Mouse (Mus musculus) gastrocnemius, postnatal 10 days (tissue): Measurements from ENCODE around the gene Nav2. TPM values are rescaled to one million over a fixed set of nuclear protein-coding genes. Genes with fewer than 3 reads are reported as not detected.

Source experiments
- DNase-seq: peaks from one replicate; pipeline ENCODE4 v3.0.0; 2021; ENCODE audit warnings: mixed read lengths
- total RNA-seq, 2 experiments: library from RNA; stranded (reverse); gene quantifications; 2 replicates each; pipeline ENCODE4 v1.2.3; 2021

The Nav2 gene
- total RNA-seq, 2 experiments from 2014 or later, result 55.8 to 80.1 TPM

DNA sequence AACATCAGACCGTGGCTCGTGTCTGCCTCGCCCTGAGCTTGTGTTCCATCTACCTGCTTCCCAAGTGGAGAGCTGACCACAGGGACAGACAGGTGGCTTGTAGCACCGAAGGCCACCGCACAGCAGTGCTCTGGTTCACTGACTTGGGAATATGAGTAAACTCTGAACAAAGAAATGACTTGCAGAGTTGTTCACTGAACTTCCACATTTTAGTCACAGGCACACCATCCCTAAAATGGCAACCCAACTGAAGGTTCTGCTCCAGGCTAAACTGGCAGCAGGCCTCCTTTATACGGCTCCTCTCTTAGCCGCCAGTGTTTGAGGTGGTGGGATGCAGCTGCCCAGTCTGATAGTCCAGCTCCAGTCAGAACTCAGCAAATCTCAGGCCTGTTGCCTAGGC is 343.9 kb downstream of the Nav2 start:
- no peak for DNase-seq

DNA sequence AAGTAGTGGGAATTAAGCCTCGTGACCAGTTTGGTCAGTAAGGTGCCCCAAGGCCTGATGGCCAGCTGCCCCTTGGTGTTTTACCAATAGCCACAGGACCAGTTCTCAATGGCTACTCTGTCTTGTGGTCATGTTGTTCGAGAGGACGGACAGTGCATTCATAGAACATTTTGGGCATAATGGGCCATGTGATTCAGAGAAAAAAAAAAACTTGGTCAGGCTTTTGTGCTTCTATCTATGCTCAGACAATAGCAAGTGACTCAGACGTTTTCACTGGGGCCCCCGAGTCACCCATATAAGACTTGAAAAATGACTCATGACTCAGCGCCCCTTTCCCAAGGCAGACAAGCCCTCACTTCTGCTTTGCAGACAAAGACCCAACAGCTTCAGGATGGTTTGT is 344.4 kb downstream of the Nav2 start:
- DNase-seq, result no peak

DNA sequence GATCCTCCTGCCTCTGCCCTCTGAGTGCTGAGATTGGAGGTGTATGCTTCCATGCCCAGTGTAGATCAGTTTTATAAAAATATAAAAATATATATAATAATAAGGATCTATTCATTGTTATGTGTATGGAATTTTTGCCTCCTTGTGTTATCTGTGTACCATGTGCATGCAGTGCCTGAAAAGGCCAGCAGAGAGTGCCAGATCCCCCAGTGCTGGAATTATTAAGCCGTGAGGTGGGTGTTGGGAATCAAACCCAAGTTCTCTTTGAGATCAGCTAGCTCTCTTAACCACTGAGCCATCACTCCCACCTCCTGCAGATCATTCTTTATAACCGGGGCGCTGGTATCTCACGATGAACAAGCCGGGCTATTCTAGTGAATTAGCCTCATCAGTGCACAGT is 346.5 kb downstream of the Nav2 start:
- no peak for DNase-seq

DNA sequence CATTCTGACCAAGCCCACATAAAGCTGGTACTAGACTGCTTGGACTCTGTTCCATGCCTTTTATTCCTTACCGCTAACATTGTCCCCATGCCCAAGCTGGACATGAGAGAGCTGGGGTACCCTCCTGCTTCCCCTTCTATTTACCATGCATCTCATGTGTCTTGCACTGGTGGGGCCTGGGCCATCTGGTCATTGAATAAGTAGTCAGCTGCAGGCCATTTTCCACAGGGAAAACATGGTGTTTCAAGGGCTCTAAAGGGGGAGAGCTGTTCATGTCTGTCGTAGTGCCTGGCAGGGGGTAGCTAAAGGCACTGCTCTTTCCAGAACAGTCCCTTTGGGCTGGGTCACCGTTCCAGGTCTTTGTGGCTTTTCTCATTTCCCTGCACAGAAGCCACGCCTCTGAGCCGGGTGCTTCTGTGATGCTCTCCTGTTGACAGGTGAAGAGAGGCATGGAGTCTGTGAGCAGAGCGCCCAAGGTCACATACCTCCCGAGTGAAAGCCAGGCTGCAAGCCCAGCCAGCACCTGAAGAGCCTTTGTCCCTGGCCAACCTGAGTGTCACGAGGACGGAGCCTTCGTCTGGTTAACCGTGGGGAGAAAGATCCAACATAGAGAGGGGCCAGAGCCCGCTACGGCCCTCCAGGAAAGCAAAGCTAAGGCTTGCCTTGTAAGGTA is 348.9 kb downstream of the Nav2 start:
- no peak for DNase-seq

DNA sequence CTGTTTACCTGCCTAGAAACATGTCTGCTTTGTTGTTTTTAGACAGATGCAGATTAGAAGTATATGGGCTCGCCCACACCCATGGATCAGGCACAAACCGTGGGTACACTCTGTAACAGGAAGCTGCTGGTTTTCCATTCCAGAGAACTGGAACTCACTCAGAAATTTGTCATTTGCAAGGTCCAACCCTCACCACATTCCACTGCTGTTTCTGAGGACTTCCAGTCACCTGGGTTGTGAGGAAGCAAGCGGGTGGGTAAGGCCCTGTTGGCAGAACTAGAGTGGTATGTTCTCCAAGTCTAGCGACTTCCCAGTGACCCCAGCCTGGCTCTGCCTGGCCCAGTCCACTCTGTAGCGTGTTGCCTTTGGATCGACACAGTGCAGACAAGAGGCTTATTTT is 349.6 kb downstream of the Nav2 start:
- DNase-seq, result no peak

DNA sequence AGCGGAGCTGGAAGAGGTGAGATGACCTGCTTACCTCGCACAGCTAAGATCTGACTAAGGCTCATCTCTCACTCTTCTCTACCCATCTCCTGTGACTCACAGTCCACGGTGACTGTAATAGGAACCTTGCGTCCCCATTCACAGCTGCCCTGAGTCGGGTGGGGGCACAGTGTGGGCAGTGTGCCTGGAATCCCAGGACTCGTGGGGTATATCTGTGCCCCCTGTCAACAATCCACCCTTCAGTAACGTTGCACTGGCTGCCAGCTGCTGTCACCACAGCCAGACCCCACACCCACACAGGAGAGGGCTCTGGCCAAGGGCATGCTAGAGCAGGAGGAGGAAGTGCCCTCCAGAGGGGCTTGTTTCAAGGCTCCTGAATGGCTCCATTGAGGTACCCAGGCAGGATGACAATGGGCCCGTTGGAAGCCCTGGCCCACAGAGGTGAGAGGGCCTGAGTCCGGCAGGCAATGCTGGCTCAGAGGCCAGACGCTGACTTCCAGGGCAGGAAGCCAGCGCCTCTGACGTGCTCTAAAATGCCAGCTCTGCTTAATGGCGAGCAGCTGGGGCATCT is 353.5 kb downstream of the Nav2 start:
- peak; percentile 67 for DNase-seq

DNA sequence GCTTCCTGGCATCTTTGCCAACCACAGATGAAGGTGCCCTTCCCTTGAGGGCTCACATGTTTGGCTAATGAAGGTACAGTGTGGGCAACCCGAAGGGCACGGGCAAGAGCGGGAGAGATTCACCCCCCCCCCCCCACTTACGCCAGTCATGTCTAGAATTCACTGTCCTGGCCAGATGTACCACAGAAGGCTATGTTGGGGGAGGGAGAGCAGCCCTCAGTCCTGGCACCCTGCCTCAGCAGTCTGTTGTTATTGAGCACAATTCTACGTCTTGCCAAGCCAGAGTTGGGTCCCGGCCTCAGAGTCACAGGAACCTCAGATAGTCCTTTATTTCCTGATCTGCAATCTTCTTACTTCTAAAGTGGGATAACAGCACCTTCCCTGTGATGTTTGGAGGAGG is 357.9 kb downstream of the Nav2 start:
- peak; percentile 48 for DNase-seq

DNA sequence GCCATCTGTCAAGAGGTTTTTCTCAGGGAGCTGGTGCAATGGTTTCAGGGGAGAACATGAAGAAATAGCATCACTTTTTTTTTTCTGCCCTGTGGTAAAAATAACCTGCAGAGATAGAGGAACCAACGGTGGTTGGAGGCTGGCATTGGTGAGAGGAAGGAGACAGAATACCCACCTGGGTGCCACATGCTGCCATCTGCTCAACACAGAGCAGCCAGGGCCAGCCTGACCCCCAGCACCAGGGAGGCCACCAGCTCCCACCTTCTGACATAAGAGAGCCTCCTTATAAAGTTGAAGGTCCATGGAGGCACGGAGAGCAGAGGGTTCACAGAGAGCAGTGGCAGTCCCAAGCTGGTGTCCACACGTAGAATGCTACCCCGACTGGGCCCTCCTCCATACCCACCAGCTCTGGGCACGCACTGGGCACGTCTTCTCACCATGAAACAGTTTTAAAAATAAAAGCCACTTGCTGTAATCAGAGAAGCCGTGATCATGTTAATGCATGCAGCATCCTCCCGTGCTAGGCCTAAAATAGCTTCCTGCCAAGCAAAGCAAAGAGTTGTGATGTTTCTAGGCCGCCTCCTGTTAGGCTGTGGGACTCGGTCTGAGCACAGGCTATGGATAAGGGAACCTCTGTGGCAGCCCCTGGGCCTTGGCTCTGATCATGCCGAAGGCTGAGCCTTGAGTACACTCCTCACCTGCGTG is 359.3 kb downstream of the Nav2 start:
- DNase-seq, result no peak

DNA sequence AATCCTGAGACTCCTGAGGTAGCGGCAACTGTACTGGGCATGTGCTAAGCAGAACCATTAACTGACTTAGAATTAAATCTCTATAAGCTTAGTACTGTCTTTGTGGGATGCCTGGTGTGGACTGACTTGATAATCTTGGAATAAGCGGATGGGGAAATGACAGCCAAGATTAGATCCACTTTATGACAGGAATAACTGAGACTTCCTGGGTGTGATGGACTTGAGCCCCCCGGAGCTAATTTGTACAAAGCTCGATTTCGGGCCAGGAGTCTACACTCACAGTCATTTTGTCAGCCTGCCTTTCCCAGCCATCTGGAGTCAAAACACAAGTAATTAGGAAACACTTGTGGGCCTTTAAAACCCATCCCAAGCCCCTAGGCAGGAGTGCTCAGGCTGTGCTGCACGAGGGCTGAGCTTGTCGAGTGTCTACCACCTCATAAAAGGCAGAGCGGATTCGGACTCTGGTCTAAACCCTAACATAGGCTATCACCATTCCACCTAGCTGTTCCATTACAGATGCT is 359.9 kb downstream of the Nav2 start:
- no peak for DNase-seq

DNA sequence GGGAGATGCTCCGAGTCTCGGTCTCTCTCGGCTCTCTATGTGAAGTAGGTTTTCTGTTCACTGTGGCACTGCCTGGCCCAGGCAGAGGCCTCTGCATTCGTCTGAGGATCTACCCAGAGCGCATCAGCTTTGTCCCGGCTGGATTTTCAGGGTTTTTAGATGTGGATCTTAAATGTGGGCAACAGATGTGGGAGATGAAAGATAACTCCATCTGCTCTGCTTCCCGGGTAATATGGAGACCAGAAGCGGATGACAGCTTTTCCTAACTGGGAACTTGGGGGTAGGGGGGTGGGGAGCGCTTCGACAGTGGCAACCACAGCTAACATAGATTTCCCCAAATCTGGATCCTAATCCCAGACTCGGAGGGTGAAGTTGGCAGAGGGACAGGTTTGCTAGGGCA is 362.3 kb downstream of the Nav2 start:
- no peak for DNase-seq

DNA sequence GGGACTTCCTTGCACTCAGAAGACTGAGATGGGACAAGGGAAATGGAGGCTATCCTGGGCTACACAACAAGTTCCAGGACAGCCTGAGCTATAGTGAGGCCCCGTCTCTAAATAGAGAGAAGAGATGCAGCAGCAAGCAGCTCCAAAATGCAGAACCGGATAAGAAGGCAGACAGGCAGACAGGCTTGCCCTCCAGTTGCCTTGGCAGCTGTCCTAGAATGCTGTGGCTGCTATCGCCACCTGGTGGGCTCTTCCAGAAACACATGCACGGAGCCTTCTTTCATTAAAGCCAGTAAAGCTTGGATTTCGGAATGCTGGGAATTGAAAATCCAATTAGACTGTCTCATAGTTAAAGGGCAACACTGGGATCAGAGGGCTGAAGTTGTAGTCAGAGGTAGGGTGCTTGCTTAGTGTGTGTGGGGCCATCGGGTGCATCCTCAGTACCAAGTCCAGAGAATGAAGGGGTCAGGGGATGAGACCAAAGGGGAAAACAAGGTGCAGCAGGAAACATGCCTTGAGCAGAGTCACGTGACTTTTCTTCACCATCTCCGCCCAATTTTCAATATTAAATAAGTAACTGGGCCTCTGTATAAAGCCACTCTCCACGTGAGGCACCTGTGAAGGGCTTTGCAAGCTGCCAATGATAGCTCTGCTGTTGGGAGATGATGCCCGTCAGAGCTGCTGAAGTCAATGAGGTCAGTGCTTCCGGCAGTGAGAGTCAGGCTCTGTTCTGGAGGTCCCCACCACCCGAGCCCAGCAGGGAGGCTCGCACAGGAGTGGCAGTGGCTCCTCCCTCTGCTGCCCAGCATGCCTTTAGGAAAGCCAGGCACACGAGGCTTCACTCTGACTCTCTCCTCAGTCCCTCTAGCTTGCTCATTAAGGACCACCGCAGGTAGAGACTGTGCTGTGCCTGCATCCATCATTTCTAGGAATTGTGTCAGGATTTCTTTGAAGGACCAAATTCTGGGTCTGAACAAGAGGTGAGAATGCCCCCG is 364.2 kb downstream of the Nav2 start:
- peak; percentile 75 for DNase-seq

DNA sequence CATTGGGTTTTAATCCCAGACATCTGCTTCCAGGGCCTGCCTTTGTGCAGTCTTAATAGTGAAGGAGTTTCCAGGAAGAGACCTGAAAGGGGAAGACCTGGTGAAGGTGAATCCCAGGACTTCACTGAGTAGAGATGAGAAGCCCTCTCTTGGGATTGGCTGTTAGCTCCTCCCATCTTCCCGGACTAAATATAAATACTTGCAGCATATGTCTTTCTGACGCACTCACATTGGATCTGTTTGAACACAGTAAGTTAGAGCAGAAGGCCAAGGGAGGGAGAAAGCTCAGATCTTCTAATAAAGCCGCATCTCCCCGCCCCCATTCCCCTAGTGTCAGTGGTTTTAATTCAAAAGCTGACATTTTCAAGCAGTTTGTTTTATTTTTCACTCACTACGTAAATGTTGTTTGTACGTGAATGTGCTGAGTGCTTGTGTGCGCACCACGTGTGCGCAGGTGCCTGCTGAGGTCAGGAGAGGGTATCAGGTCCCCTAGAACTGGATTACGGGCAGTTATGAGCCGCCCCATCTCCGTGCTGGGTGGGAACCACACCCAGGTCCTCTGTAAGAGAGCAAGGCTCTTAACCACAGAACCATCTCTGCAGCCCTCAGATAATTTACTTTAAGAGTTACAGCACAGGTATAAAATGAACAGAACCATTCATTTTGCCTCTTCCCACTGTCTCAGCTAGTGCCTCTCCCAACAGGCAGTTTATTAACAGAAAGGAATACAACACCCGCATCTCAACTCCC is 365.6 kb downstream of the Nav2 start:
- DNase-seq, result no peak

DNA sequence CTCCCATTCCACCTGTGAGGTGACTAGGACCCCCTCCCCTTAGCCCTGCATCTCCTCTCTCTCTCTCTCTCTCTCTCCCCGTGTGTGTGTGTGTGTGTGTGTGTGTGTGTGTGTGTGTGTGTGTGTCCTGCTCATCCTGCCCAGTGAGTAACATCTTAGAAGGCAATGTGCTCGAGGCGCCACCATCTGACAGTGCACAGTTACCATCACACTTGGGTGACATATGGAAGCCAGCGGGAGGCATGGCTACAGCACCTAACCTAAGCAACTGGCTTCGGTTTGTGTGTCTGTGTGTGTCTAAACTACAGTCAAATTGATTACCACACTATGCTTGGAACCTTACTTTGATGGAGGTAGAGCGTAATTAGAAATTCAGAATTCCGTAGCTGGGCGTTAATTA is 366.2 kb downstream of the Nav2 start:
- no peak for DNase-seq

DNA sequence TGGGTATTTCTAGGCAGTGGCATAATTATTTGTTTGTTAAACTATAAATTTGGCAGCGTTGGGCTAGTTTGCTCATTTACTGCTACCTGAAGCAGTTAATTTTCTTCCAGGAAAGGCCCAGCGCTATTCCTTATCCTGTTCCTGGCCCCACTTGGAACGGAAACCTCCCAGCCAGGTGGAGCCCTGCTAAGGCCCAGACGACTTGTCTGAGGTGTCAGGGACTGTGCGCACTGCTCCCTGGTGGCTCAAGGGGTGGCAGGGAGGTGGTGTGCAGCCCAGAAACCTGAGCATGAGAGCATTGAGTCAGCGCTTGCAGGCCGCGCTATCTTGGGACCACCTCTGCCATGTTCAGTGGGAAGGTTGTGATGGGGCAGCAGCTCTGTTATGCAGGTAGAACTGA is 367.6 kb downstream of the Nav2 start:
- no peak for DNase-seq

DNA sequence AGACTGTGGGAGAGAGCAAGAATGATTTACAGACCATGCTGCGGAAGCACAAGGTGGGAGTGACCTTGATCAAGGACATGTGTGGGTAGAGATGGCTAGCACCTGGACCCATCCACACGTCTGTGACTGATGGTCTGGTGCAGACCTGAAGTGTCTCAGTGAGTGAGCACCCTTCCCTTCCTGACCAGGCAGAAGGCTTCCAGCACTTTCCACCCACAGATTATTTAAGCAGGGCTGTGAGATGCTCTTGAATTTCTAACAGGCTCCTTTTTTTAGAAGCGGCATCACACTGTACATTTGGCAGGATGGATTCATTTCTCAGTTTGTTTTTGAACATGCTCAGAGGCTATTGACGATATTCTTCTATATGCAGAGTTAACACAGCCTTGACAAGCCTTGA is 369.2 kb downstream of the Nav2 start:
- DNase-seq, result no peak

DNA sequence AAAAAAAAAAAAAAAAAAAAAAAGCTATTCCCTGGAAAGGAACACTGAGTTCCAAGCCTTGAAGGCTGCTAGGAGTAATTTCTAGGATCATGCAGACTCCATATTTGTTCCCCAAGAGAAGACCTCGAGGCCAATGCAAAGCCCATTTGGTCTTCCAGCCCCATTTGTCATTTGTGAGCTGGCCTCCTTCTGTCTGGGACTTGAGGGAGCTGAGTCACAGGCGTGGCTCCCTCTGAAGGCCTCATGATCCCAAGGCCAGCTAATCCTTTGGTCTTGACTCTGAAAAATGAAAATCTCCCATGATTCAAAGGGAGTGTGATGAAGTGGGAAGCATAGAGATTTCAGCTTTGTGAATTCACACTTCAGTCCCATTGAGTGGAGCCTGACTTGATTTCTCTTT is 370.0 kb downstream of the Nav2 start:
- no peak for DNase-seq

DNA sequence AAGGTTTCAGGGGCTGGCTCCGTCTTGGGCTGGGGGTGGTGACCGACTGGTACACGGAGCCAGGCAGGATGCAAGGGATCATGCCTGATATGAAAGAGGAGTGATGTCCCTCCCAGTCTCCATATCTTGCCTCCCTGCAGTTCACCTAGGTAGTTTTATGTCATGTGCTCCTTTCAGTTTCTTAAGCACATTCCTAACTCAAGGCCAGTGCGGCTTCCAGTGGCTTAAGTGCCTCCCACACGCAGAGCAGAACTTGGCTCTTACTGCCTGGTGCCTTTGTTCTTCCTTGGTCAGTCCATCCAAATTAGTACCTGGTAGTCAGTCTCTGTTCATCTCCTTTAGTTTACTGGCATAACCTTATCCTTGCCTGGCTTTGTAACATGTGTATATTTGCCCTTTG is 371.9 kb downstream of the Nav2 start:
- DNase-seq, result no peak

DNA sequence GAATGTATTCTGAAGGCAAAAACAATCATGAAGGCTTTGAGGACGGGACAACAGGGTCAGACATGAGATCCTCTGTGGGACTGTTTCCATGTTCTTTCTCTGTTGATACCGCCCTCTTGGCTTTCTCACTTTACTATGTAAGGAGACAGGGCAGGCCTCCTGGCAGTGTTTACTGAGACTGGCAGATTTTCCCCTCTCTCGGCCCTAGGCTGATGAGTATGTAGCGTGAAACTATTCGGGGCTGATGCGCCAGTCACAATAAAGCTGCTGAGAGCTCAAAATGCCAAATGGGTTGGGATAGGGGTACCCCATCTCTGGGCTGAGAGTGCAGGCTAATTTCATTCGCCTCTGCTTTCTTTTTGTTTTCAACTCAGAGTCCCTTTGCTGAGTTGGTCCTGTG is 373.9 kb downstream of the Nav2 start:
- DNase-seq, result no peak

DNA sequence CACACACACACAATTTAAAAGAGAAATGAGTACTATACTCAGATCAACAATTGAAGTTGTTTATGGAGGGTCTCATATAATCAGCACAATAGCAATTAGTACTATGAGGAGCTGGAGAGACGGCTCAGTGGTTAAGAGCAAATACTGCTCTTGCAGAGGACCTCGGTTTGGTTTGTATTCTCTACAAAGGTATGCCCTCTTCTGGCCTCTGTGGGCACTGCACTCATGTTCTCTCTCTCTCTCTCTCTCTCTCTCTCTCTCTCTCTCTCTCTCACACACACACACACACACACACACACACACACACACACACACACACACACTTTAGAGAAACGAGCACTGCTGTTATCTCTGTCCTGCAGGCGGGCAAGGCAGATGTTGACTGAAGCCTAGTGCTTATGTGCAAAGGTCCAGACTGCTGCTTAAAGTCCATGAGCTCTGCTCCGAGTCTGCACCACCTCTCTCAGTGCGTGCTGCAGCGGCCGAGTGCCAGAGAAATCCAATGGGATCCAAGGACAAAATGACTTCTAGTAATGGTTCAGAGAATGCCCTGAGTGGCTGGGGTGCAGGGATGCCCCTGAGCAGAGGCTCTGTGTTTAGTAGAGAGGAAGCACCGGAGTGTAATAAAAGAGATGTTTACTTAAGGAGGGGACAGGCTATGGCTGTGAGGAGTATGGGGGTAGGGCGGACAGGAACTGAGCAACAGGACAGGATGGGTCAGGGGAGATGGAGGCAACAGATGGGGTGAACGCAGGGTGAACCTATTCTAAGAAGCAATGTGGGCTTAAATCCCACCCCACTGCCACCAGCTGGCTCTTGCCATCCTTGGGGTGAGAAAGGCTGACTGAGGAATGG is 375.2 kb downstream of the Nav2 start:
- DNase-seq, result no peak

DNA sequence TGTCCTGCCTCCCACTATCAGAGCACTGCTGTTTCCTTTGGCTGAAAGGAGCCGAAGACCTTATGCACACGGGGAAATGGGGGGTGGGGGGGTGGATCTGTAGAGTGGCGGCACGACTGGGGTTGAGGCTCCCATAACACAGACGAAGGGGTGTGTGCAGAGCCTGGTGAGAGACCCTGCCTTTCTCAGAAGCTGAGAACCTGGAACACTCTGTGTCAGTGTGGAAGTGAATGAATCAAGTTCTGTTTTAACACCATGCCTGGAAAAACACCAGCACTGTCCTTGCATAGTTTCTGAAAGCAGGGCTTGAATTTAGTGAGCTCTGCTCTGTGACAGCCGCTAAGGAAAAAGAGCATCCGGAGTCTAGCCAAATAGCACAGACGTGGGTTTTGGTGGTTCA is 379.7 kb downstream of the Nav2 start:
- no peak for DNase-seq

DNA sequence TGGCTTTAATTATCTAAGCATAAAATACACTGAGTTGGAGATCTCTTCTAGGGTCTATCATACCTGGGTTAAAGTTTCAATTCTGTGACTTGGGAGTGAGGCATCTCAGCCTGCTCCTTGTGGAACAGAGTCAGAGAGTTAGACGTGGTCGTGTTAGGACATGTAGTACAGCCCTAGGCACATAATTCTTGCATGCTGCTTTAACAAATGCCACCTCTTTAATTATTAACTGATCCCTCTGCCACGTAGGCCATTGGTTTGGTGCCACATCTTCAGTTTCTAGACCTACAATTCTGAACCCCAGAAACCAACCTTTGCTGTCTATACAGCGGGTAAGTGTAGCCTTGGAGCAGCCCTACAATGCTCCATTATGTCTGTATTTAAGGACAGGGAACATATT is 381.8 kb downstream of the Nav2 start:
- DNase-seq, result no peak
